Mouse (Mus musculus): ENCODE data around the gene Stac3. TPM values are rescaled to one million over a fixed set of nuclear protein-coding genes. Genes with fewer than 3 reads are reported as not detected.

Gene Stac3
- 1.1 and 2.4 TPM in 2 replicates for total RNA-seq (2012; rRNA removed)

DNA sequence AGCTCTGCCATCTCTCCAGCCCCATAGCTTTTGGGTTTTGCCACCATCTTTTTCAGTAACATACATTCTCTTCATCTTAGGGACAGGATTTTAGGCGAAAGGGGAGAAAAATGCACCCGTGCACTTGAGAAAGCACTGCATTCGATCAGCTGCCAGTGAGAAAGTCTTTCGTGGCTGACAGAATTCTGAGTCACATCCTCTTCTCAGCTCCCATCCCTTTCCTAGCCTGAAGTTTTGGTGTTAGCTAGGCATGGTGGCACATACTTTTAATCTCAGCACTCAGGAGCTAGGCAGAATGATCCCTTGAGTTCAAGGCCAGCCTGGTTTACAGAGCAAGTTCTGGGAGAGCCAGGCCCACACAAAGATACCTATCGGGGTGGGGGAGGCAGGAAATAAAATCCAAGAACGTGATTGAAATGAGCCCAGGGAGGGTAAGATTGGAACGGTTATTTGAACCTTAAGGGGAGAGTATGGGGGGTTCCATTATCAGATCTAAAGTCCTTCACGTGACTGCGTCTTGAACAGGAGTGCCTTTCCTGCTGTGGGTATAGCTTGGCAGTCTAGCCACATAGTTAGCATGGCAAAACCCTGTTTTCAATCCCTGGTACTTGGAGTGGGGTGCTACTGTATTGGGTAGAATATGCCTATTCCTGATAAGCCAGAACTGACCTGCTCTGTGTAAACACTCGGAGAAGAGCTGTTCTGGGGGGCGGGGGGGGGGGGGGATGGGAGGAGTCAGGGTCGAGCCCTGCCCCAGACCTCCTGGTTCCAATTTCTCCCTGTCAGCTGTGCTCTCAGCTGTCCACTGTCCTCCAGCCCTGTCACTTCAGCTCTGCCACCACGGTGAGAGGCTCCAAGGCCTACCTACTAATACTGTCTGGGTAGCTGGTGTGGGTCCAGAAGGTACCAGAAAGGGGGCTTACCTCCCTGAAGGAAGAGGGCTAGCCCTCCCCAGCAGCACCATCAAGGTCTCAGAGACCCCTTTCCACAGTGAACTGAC, at the start of gene Stac3:
Stac3 (plus strand) TSS at position 793 of the 1,000 bp plus-strand sequence.
- H3K36me3 ChIP-seq (ENCODE audit: control insufficient read depth, insufficient read depth, low read length, poor library complexity, severe bottlenecking), result peaks cover 13% of the 10 kb centered on the region; the same call in 1 of the 2 replicates
- in situ Hi-C loops (cut with MboI; ENCODE audit: low sequenced_read_pairs in 2 of 2, unreplicated experiment in 2 of 2), result no loop called here
- no peak for DNase-seq (ENCODE audit: low read depth, low spot score)

DNA sequence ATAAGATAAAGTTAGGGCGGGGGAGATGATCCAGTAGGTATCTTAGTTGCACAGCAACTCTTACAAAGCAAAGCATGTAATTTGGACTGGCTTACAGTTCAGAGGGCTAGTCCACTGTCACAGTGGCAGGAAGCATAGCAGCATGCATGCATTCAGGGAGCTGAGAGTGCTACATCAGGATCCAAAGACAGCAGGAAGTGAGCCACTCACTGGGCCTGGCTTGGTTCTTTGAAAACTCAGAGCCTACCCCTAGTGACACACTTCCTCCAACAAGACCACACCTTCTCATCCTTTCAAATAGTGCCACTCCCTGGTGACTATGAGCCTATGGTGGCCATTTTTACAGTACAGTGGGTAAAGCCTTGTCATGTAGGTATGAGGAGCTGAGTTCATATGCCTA, 47.8 kb upstream of the Stac3 start:
- in situ Hi-C loops (cut with MboI; ENCODE audit: low sequenced_read_pairs in 2 of 2, unreplicated experiment in 2 of 2), result no loop called here
- no peak for DNase-seq (ENCODE audit: low read depth, low spot score)
- Histone ChIP-seq H3K4me1 (ENCODE audit: control insufficient read depth in 2 of 2, insufficient read depth in 2 of 2, low read length in 2 of 2, poor library complexity in 1 of 2) (no peaks in the 10 kb centered on the region), H3K36me3 (ENCODE audit: control insufficient read depth, insufficient read depth, low read length, poor library complexity, severe bottlenecking) (peaks cover 12% of the 10 kb centered on the region; the same call in 1 of the 2 replicates), H3K4me3 (ENCODE audit: insufficient read depth in 1 of 2, low read depth in 1 of 2, low read length in 2 of 2, poor library complexity in 1 of 2, severe bottlenecking in 1 of 2) (no peak overlapping the region), H3K27ac (ENCODE audit: insufficient read depth, low read depth, low read length, poor library complexity, severe bottlenecking) (no peak overlapping the region), H3K9me3 (ENCODE audit: control insufficient read depth, insufficient read depth, low read depth, low read length) (no peaks in the 10 kb centered on the region), H3K9ac (ENCODE audit: insufficient read depth, low read depth, low read length, poor library complexity, severe bottlenecking) (no peak overlapping the region)
- TF ChIP-seq ZC3H11A (IDR thresholded peaks at IDR 0.05; ENCODE audit: borderline replicate concordance, low read depth, low read length) (no peak), HCFC1 (IDR thresholded peaks at IDR 0.05; ENCODE audit: borderline replicate concordance, insufficient read depth, low read length) (no peak), MAFK (IDR thresholded peaks at IDR 0.05; ENCODE audit: insufficient read depth, low read depth, low read length) (no peak)

More for the DNA sequence above, at the start of gene Stac3:
- TF ChIP-seq ZNF384 (IDR thresholded peaks at IDR 0.05; ENCODE audit: low read depth, low read length), result no peak
- TF ChIP-seq CHD2 (IDR thresholded peaks at IDR 0.05; ENCODE audit: low read depth, low read length), result no peak
- TF ChIP-seq ZC3H11A (IDR thresholded peaks at IDR 0.05; ENCODE audit: borderline replicate concordance, low read depth, low read length), result no peak
- no peak for TF ChIP-seq HCFC1 (IDR thresholded peaks at IDR 0.05; ENCODE audit: borderline replicate concordance, insufficient read depth, low read length)
- TF ChIP-seq MAFK (IDR thresholded peaks at IDR 0.05; ENCODE audit: insufficient read depth, low read depth, low read length), result no peak
- H3K9ac ChIP-seq (ENCODE audit: insufficient read depth, low read depth, low read length, poor library complexity, severe bottlenecking), result no peak within 1 kb of the TSS
- H3K9me3 ChIP-seq (ENCODE audit: control insufficient read depth, insufficient read depth, low read depth, low read length), result no peaks in the 10 kb centered on the region
- H3K4me1 ChIP-seq (ENCODE audit: control insufficient read depth in 2 of 2, insufficient read depth in 2 of 2, low read length in 2 of 2, poor library complexity in 1 of 2), result no peaks in the 10 kb centered on the region
- no peak within 1 kb of the TSS for H3K4me3 ChIP-seq (ENCODE audit: insufficient read depth in 1 of 2, low read depth in 1 of 2, low read length in 2 of 2, poor library complexity in 1 of 2, severe bottlenecking in 1 of 2)
- H3K27ac ChIP-seq (ENCODE audit: insufficient read depth, low read depth, low read length, poor library complexity, severe bottlenecking), result no peak within 1 kb of the TSS

DNA sequence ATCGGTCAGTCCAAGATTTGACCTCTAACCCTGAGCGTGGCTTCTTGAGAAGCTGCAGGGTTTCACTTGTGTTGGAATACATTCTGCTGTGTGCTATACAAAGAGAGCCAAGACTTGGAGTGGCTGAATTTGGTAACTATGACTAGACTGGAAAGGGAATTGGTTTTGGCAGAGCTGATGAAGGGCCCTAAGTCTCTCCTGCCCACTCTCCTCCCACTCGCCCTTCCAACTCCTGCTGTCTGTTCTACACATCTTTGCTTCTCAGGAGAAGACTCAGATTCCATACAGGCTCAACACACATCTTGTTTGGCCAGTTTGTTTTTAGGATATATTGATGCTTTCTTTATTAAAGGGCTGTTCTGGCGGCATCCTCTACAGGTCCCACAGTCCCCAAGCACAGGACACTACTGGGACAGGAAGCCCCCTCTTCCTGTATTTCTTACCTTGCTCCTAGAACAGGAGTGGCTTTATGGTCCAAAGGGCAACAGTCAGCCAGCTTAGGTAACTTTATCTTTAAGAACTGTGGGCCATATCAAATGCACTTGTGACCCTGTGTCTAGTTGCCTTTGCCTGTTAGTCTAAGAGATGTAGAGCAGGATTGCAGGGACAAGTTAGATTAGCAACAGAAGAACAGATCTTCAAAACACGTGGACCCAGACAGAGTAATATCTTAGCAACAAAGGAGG, 38.9 kb upstream of the Stac3 start:
- no peak for DNase-seq (ENCODE audit: low read depth, low spot score)
- in situ Hi-C loops (cut with MboI; ENCODE audit: low sequenced_read_pairs in 2 of 2, unreplicated experiment in 2 of 2), result no loop called here
- TF ChIP-seq HCFC1 (IDR thresholded peaks at IDR 0.05; ENCODE audit: borderline replicate concordance, insufficient read depth, low read length), result no peak
- H3K4me1 ChIP-seq (ENCODE audit: control insufficient read depth in 2 of 2, insufficient read depth in 2 of 2, low read length in 2 of 2, poor library complexity in 1 of 2), result no peaks in the 10 kb centered on the region
- no peaks in the 10 kb centered on the region for H3K9me3 ChIP-seq (ENCODE audit: control insufficient read depth, insufficient read depth, low read depth, low read length)
- H3K4me3 ChIP-seq (ENCODE audit: insufficient read depth in 1 of 2, low read depth in 1 of 2, low read length in 2 of 2, poor library complexity in 1 of 2, severe bottlenecking in 1 of 2), result no peak overlapping the region
- H3K36me3 ChIP-seq (ENCODE audit: control insufficient read depth, insufficient read depth, low read length, poor library complexity, severe bottlenecking), result peaks cover 3% of the 10 kb centered on the region; the same call in 1 of the 2 replicates
- H3K9ac ChIP-seq (ENCODE audit: insufficient read depth, low read depth, low read length, poor library complexity, severe bottlenecking), result no peak overlapping the region
- no peak overlapping the region for H3K27ac ChIP-seq (ENCODE audit: insufficient read depth, low read depth, low read length, poor library complexity, severe bottlenecking)

DNA sequence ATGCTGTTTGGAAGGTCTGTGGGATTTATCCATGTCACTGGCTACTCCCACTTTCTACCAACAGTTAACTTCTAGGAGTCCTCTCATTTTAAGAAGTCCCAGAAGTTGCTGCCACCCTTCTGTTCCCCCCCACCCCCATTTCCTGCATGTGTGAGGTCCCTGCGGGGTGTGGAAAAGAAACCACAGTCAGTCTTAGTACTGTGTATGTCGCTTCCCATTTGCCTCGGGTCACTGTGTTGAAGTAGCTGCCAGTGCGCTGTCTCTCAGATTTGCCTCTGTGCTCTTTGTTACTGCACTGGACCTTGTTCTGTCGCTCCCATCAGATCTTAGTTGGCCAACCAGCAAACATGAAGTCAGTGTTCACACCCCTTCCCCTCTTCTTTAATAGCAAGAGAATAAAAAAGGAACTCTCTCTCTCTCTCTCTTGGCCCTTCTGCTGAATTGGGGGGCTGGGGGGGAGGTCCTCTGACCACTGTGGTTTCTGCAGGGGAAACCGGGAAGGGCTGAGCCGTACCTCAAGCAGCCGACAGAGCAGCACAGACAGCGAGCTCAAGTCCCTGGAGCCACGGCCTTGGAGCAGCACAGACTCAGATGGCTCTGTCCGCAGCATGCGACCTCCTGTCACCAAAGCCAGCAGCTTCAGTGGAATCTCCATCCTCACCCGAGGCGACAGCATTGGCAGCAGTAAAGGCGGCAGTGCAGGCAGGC, 30.1 kb upstream of the Stac3 start:
- Histone ChIP-seq H3K4me3 (ENCODE audit: insufficient read depth in 1 of 2, low read depth in 1 of 2, low read length in 2 of 2, poor library complexity in 1 of 2, severe bottlenecking in 1 of 2) (no peak overlapping the region), H3K27ac (ENCODE audit: insufficient read depth, low read depth, low read length, poor library complexity, severe bottlenecking) (no peak overlapping the region), H3K4me1 (ENCODE audit: control insufficient read depth in 2 of 2, insufficient read depth in 2 of 2, low read length in 2 of 2, poor library complexity in 1 of 2) (no peaks in the 10 kb centered on the region), H3K9ac (ENCODE audit: insufficient read depth, low read depth, low read length, poor library complexity, severe bottlenecking) (no peak overlapping the region), H3K9me3 (ENCODE audit: control insufficient read depth, insufficient read depth, low read depth, low read length) (no peaks in the 10 kb centered on the region), H3K36me3 (ENCODE audit: control insufficient read depth, insufficient read depth, low read length, poor library complexity, severe bottlenecking) (peaks cover 10% of the 10 kb centered on the region; the same call in 1 of the 2 replicates)
- DNase-seq (ENCODE audit: low read depth, low spot score), result no peak
- in situ Hi-C loops (cut with MboI; ENCODE audit: low sequenced_read_pairs in 2 of 2, unreplicated experiment in 2 of 2), result no loop called here
- no peak for TF ChIP-seq HCFC1 (IDR thresholded peaks at IDR 0.05; ENCODE audit: borderline replicate concordance, insufficient read depth, low read length)
- TF ChIP-seq MAFK (IDR thresholded peaks at IDR 0.05; ENCODE audit: insufficient read depth, low read depth, low read length), result no peak
- TF ChIP-seq ZNF384 (IDR thresholded peaks at IDR 0.05; ENCODE audit: low read depth, low read length), result no peak
- no peak for TF ChIP-seq ZC3H11A (IDR thresholded peaks at IDR 0.05; ENCODE audit: borderline replicate concordance, low read depth, low read length)
- no peak for TF ChIP-seq CHD2 (IDR thresholded peaks at IDR 0.05; ENCODE audit: low read depth, low read length)
